Mouse (Mus musculus) heart, postnatal 0 days (tissue): ENCODE results near the gene Rasl11b.

Experiments
- CTCF ChIP-seq: IDR thresholded peaks from 2 replicates; pipeline ENCODE4 v1.5.1; 2016; ENCODE audit warnings: antibody characterized with exemption, control low read depth, low read depth
- EP300 ChIP-seq: IDR thresholded peaks from 2 replicates; pipeline ENCODE4 v1.6.1; 2016; ENCODE audit warnings: antibody characterized with exemption, low read depth

DNA sequence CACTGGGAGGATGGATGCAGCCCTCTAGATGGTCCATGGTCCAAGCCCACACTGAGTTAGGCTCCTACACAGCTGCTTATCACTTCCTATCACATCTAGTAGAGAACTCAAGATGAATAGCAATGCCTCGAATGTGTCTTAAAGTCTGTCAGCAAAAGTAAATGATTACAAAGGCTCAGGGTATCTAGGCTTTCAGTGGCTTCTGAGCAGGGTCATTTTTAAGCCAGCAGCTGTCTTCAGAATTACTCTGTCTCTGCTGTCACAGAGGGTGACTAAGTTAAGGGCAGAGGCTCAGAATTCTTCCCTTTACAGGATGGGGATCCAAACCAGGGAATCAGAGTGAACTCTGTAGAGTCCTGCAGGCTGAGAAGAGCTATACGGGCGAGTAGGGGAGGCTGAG, 51.9 kb downstream of the Rasl11b start:
- no peak for TF ChIP-seq CTCF
- TF ChIP-seq EP300, result no peak
